Mouse (Mus musculus) ES-Bruce4 (cell line): ENCODE measurements at regions not wholly inside any gene's neighbourhood (a gene's known extent, or its start where the extent isn't known, plus 50 kb on each side); places are given as distances from the start of the nearest gene placed in this dataset.

Source experiments
- H3K27ac ChIP-seq: 2 replicates; pipeline ENCODE4 v1.5.1; 2012; ENCODE audit warnings: low read length, inconsistent platforms; ENCODE audit not compliant: insufficient read depth
- H3K27me3 ChIP-seq: 2 replicates; pipeline ENCODE4 v1.6.1; 2012; ENCODE audit warnings: mild to moderate bottlenecking, low read length, inconsistent platforms; ENCODE audit not compliant: control insufficient read depth, poor library complexity, insufficient read depth, severe bottlenecking
- H3K36me3 ChIP-seq: 2 replicates; pipeline ENCODE4 v1.6.1; 2012; ENCODE audit warnings: inconsistent platforms, mild to moderate bottlenecking, low read length, moderate library complexity; ENCODE audit not compliant: control insufficient read depth, poor library complexity, insufficient read depth, severe bottlenecking
- H3K4me1 ChIP-seq: one replicate; pipeline ENCODE4 v1.8.1; 2011; ENCODE audit warnings: low read length; ENCODE audit not compliant: control insufficient read depth, insufficient read depth
- H3K4me3 ChIP-seq: 2 replicates; pipeline ENCODE4 v1.5.1; 2011; ENCODE audit warnings: low read depth, mild to moderate bottlenecking, low read length
- H3K9ac ChIP-seq: 2 replicates; pipeline ENCODE4 v1.6.1; 2012; ENCODE audit warnings: low read depth, mild to moderate bottlenecking, inconsistent platforms; ENCODE audit not compliant: poor library complexity, severe bottlenecking
- H3K9me3 ChIP-seq: replicated peaks from 2 replicates; pipeline ENCODE4 v1.6.1; 2012; ENCODE audit warnings: mild to moderate bottlenecking, low read length, inconsistent platforms; ENCODE audit not compliant: control insufficient read depth, poor library complexity, insufficient read depth, severe bottlenecking
- CTCF ChIP-seq: IDR thresholded peaks from one replicate; pipeline ENCODE4 v1.8.1; 2011; ENCODE audit warnings: low read depth, low read length
- EP300 ChIP-seq: IDR thresholded peaks from 2 replicates; pipeline ENCODE4 v1.6.1; 2011; ENCODE audit warnings: low read depth, low read length; ENCODE audit not compliant: insufficient read depth
- POLR2A ChIP-seq: IDR thresholded peaks from one replicate; pipeline ENCODE4 v1.8.1; 2011; ENCODE audit warnings: low read length; ENCODE audit not compliant: insufficient read depth

DNA sequence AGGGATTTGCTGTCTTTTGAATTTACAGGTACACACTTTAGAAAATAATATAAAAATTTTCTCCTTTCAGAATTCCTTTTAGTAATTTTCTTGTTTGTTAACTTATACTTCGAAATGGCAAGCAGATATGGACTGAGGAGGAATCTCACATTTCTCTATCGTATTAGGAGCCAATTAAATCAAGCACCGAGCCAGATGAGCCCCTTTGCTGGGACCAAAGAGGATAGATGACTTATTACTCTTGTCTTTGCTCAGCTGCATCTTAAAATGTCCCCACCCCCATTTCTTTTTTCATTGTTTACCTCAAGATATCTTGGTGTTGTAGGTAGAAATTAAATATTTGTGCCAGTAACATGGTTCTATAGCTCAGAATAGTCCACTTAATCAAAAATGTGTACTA lies 247.7 kb upstream of the Rgmb start:
- TF ChIP-seq POLR2A (no peak), EP300 (no peak), CTCF (no peak)
- H3K36me3 ChIP-seq = no peaks in the 10 kb centered on the region
- H3K9ac ChIP-seq = no peak overlapping the region
- no peak overlapping the region for H3K27ac ChIP-seq
- H3K9me3 ChIP-seq = peaks cover 3% of the 10 kb centered on the region; the same call in 1 of the 2 replicates
- no peak overlapping the region for H3K4me3 ChIP-seq
- H3K27me3 ChIP-seq = no peaks in the 10 kb centered on the region
- H3K4me1 ChIP-seq = no peaks in the 10 kb centered on the region

GRCm38 (mm10) chr17:16069334-16069733 lies 238.5 kb upstream of the Rgmb start:
- Histone ChIP-seq H3K9me3 (peaks cover 3% of the 10 kb centered on the region; the same call in 1 of the 2 replicates), H3K9ac (no peak overlapping the region), H3K27ac (no peak overlapping the region), H3K4me3 (no peak overlapping the region), H3K4me1 (no peaks in the 10 kb centered on the region), H3K27me3 (no peaks in the 10 kb centered on the region), H3K36me3 (no peaks in the 10 kb centered on the region)
- no peak for TF ChIP-seq CTCF
- no peak for TF ChIP-seq POLR2A
- TF ChIP-seq EP300 = no peak

GRCm38 (mm10) chr17:16067858-16068257 lies 237.0 kb upstream of the Rgmb start:
- Histone ChIP-seq H3K9me3 (peaks cover 3% of the 10 kb centered on the region; the same call in 1 of the 2 replicates), H3K36me3 (no peaks in the 10 kb centered on the region), H3K27ac (no peak overlapping the region), H3K9ac (no peak overlapping the region), H3K4me3 (no peak overlapping the region), H3K27me3 (no peaks in the 10 kb centered on the region), H3K4me1 (no peaks in the 10 kb centered on the region)
- no peak for TF ChIP-seq EP300
- no peak for TF ChIP-seq CTCF
- no peak for TF ChIP-seq POLR2A

DNA sequence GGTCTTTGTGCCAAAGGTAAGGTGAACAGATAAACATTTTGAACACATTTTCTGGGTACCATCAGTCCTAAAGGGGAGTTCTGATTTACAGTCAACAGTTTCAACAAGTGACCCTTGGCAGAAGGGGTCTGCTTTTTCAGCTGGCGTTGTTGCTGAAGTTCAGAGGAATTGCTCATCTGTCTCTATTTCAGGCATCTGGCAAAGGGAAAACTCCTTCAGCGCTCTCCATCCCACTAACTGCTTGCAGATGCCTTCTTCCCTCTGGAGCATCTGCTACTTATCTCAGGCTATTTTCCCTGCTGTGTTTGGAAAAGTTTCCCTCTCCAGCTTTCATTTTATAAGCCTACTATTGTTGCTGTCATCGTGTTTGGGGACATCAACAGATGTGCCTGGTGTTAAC lies 223.6 kb upstream of the Rgmb start:
- Histone ChIP-seq H3K27ac (no peak overlapping the region), H3K9me3 (no peaks in the 10 kb centered on the region), H3K27me3 (no peaks in the 10 kb centered on the region), H3K4me3 (no peak overlapping the region), H3K4me1 (no peaks in the 10 kb centered on the region), H3K9ac (no peak overlapping the region), H3K36me3 (no peaks in the 10 kb centered on the region)
- TF ChIP-seq POLR2A (no peak), EP300 (no peak), CTCF (no peak)

DNA sequence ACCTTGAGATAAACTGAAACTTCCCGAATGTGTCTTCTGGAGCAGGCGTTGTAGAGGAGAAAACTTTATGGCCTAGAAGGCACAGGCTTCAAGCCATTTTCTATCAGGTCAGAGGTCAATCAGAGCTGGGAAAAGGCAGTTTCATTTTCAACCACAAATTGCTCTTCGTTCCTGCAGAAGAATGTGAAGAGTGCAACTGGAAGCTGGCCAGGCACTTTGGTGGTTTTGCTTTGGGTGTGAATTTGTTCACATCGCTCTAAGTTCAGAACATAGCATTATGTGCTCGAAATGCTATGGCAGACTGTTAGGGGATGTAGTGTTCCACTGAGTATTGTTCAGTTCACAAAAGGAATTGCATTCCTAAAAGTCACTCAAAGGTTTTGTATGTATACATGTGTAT lies 220.9 kb upstream of the Rgmb start:
- Histone ChIP-seq H3K4me1 (no peaks in the 10 kb centered on the region), H3K9me3 (no peaks in the 10 kb centered on the region), H3K36me3 (no peaks in the 10 kb centered on the region), H3K27me3 (no peaks in the 10 kb centered on the region), H3K9ac (no peak overlapping the region), H3K4me3 (no peak overlapping the region), H3K27ac (no peak overlapping the region)
- no peak for TF ChIP-seq CTCF
- no peak for TF ChIP-seq POLR2A
- TF ChIP-seq EP300 = no peak

GRCm38 (mm10) chr17:16041542-16042251 lies 210.9 kb upstream of the Rgmb start:
- Histone ChIP-seq H3K9me3 (no peaks in the 10 kb centered on the region), H3K9ac (no peak overlapping the region), H3K4me1 (no peaks in the 10 kb centered on the region), H3K4me3 (no peak overlapping the region), H3K27me3 (no peaks in the 10 kb centered on the region; the same call in 1 of the 2 replicates), H3K27ac (no peak overlapping the region), H3K36me3 (no peaks in the 10 kb centered on the region)
- TF ChIP-seq POLR2A (no peak), CTCF (no peak)
